Mouse (Mus musculus): ENCODE data around the gene Gprasp1.
"Not testable (repeated sequence)": the region's sequence is repeated elsewhere in the genome, so short reads cannot be mapped to it uniquely, and the experiment has no call there.

The Gprasp1 gene

GRCm38 (mm10) chrX:135742304-135743055, at the start of gene Gprasp1, which contains the start of gene Armcx5:
TSS of gene Gprasp1 (plus strand) at chrX:135742733.
TSS of gene Armcx5 (plus strand) at chrX:135742733.
- in situ Hi-C loops (cut with MboI; ENCODE audit: low sequenced_read_pairs), result no loop called here

- in situ Hi-C loops (cut with MboI; ENCODE audit: low sequenced_read_pairs), result no loop called here
Measured at GRCm38 (mm10) chrX:135693633-135694032, 48.9 kb upstream of the Gprasp1 start, which contains the start of gene Tcp11x2. TSS of gene Tcp11x2 (minus strand) at chrX:135693790.

GRCm38 (mm10) chrX:135703111-135703510, 39.4 kb upstream of the Gprasp1 start:
- in situ Hi-C loops (cut with MboI; ENCODE audit: low sequenced_read_pairs), result no loop called here

GRCm38 (mm10) chrX:135704349-135704748, 38.2 kb upstream of the Gprasp1 start:
- in situ Hi-C loops (cut with MboI; ENCODE audit: low sequenced_read_pairs), result no loop called here

GRCm38 (mm10) chrX:135712845-135713244, 29.7 kb upstream of the Gprasp1 start:
- in situ Hi-C loops (cut with MboI; ENCODE audit: low sequenced_read_pairs), result no loop called here

GRCm38 (mm10) chrX:135725161-135725560, 17.4 kb upstream of the Gprasp1 start, which contains the start of gene Tmsb15a:
TSS of gene Tmsb15a (minus strand) at chrX:135725261.
- in situ Hi-C loops (cut with MboI; ENCODE audit: low sequenced_read_pairs), result no loop called here

GRCm38 (mm10) chrX:135738730-135739520, 3.6 kb upstream of the Gprasp1 start:
- in situ Hi-C loops (cut with MboI; ENCODE audit: low sequenced_read_pairs), result no loop called here

- in situ Hi-C loops (cut with MboI; ENCODE audit: low sequenced_read_pairs), result no loop called here
Measured at GRCm38 (mm10) chrX:135743056-135743355, 473 bp downstream of the Gprasp1 start.

GRCm38 (mm10) chrX:135745376-135745775, 2.8 kb downstream of the Gprasp1 start:
- in situ Hi-C loops (cut with MboI; ENCODE audit: low sequenced_read_pairs), result not testable (repeated sequence)

- in situ Hi-C loops (cut with MboI; ENCODE audit: low sequenced_read_pairs), result no loop called here
Measured at GRCm38 (mm10) chrX:135752832-135753231, 10.3 kb downstream of the Gprasp1 start.

- in situ Hi-C loops (cut with MboI; ENCODE audit: low sequenced_read_pairs), result no loop called here
Measured at GRCm38 (mm10) chrX:135761707-135762106, 19.2 kb downstream of the Gprasp1 start.

- in situ Hi-C loops (cut with MboI; ENCODE audit: low sequenced_read_pairs), result no loop called here
Measured at GRCm38 (mm10) chrX:135768043-135768548, 25.6 kb downstream of the Gprasp1 start.

- in situ Hi-C loops (cut with MboI; ENCODE audit: low sequenced_read_pairs), result no loop called here
Measured at GRCm38 (mm10) chrX:135768565-135768964, 26.0 kb downstream of the Gprasp1 start.

- in situ Hi-C loops (cut with MboI; ENCODE audit: low sequenced_read_pairs), result no loop called here
Measured at GRCm38 (mm10) chrX:135791536-135791935, 49.0 kb downstream of the Gprasp1 start.

GRCm38 (mm10) chrX:135792326-135792725, 49.8 kb downstream of the Gprasp1 start:
- in situ Hi-C loops (cut with MboI; ENCODE audit: low sequenced_read_pairs), result no loop called here

GRCm38 (mm10) chrX:135795591-135796304, 53.2 kb downstream of the Gprasp1 start:
- in situ Hi-C loops (cut with MboI; ENCODE audit: low sequenced_read_pairs), result not testable (repeated sequence)

GRCm38 (mm10) chrX:135796305-135797211, 54.0 kb downstream of the Gprasp1 start:
- in situ Hi-C loops (cut with MboI; ENCODE audit: low sequenced_read_pairs), result not testable (repeated sequence)

GRCm38 (mm10) chrX:135797212-135797644, 54.7 kb downstream of the Gprasp1 start, which contains the start of gene Bhlhb9:
TSS of gene Bhlhb9 (plus strand) at chrX:135797594.
- in situ Hi-C loops (cut with MboI; ENCODE audit: low sequenced_read_pairs), result not testable (repeated sequence)

GRCm38 (mm10) chrX:135804149-135804548, 61.6 kb downstream of the Gprasp1 start:
- in situ Hi-C loops (cut with MboI; ENCODE audit: low sequenced_read_pairs), result loop anchor here (25.0 kb wide), 1 partner anchor 158 kb away; no protein-coding TSS in a partner anchor

GRCm38 (mm10) chrX:135805780-135806179, 63.2 kb downstream of the Gprasp1 start:
- in situ Hi-C loops (cut with MboI; ENCODE audit: low sequenced_read_pairs), result loop anchor here (25.0 kb wide), 1 partner anchor 157 kb away; no protein-coding TSS in a partner anchor

All from CH12F3 (cell line).